Mouse (Mus musculus): Measurements from ENCODE around the gene Pbx1.

DNA sequence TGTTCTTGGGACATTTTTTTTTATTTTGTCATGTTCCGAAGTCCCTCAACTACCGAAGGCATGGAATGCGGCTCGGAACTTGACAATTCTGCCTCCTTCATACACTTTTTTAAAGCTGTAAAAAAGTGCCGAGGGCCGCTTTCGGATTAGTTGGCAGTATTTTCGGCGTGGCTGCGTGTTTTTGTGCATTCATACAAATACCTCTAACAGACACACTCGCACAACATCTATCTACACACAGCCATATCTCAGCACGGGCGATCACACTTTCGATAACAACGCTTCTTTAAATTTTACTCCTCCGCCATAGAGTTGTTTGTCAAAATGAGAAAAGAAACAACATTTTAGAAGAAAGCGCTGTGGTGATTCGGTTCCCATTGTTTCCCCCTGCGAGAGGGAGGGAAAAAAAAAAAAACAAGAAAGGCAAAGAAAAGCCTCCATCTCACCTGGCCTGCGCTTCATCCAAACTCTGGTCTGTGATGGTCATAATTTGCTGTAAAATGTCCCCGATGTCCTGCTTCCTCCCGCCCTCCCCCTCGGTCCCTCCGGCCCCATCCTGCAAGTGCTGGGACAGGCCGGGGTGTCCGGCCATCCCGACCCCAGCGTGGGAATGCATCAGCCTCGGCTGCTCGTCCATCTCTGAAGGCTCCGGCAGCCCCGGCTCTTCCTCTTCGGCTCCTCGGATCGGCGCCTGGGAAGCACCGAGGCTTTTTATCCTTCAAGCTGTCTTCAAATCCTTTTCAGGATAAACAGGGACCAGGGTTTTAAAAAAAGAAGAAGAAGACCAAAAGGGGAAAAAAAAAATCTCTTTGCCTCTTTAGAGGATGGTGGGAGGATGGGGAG lies 981 bp downstream of the Pbx1 start:
- no peak for TF ChIP-seq CTCF (IDR thresholded peaks at IDR 0.05; ENCODE audit: insufficient read depth, low read length)
- TF ChIP-seq POLR2A (IDR thresholded peaks at IDR 0.05; ENCODE audit: borderline replicate concordance, extremely low read depth, low read depth, low read length) = no peak

Measured in lung, adult 2 months (tissue).